ENCODE assay signal across 8 mouse cellular contexts in genomic region chr13:100785806-100786413, GRCm38 (mm10). TPM values are rescaled to one million over a fixed set of nuclear protein-coding genes. Genes with fewer than 3 reads are reported as not detected.
A peak's percentile ranks its signal among the peaks of the same experiment; 100 is the strongest.
DNase-seq lines count a peak whose midpoint lies in the region; ATAC-seq and TF ChIP-seq lines count a peak whose summit lies in the region.

No protein-coding gene starts in this region.

- no peak for TF ChIP-seq POLR2A in myocyte (IDR thresholded peaks at IDR 0.05; ENCODE audit: insufficient read length, low read depth)

- H3K4me3 ChIP-seq in heart, embryonic 11.5 days (ENCODE audit: low read depth, low read length): peak overlapping the region; percentile 68
- peak overlapping the region; percentile 66 for H3K4me3 ChIP-seq in embryonic facial prominence, embryonic 14.5 days (ENCODE audit: low read depth, low read length)
- H3K4me3 ChIP-seq in intestine, postnatal 0 days (ENCODE audit: low read depth, low read length): peak overlapping the region; percentile 89
- peak overlapping the region; percentile 68 for H3K4me3 ChIP-seq in myocyte

- peak overlapping the region; percentile 83 for H3K9ac ChIP-seq in heart, embryonic 11.5 days (ENCODE audit: low read depth, low read length)
- H3K9ac ChIP-seq in embryonic facial prominence, embryonic 14.5 days (ENCODE audit: low read depth, low read length): peak overlapping the region; percentile 76
- H3K9ac ChIP-seq in intestine, postnatal 0 days (ENCODE audit: low read depth, low read length): peak overlapping the region; percentile 65

- WGBS in heart, embryonic 11.5 days (ENCODE audit: insufficient replicate concordance): under 1% methylated on average over 30 of the region's 30 CpGs
- WGBS in embryonic facial prominence, embryonic 14.5 days: 1% methylated on average over 22 of the region's 30 CpGs
- under 1% methylated on average over 30 of the region's 30 CpGs for WGBS in intestine, postnatal 0 days

- H3K36me3 ChIP-seq in heart, embryonic 11.5 days (ENCODE audit: control insufficient read depth, insufficient read depth, low read length): peaks cover 9% of the 10 kb centered on the region
- peaks cover 30% of the 10 kb centered on the region; the same call in 1 of the 2 replicates for H3K36me3 ChIP-seq in embryonic facial prominence, embryonic 14.5 days (ENCODE audit: control insufficient read depth, insufficient read depth, low read length)
- 0 out of 2 replicates have a peak, but pooled peaks cover under 1% of the 10 kb centered on the region for H3K36me3 ChIP-seq in intestine, postnatal 0 days (ENCODE audit: control insufficient read depth, insufficient read depth)
- peaks cover 15% of the 10 kb centered on the region for H3K36me3 ChIP-seq in myocyte (ENCODE audit: control insufficient read depth, insufficient read depth)

- H3ac ChIP-seq in myocyte (ENCODE audit: control insufficient read depth, insufficient read length): no peak overlapping the region

- no peaks in the 10 kb centered on the region for H3K9me3 ChIP-seq in heart, embryonic 11.5 days (replicated peaks; ENCODE audit: control insufficient read depth, low read length)
- no peaks in the 10 kb centered on the region for H3K9me3 ChIP-seq in embryonic facial prominence, embryonic 14.5 days (ENCODE audit: control insufficient read depth, low read length)
- no peaks in the 10 kb centered on the region for H3K9me3 ChIP-seq in intestine, postnatal 0 days (ENCODE audit: control insufficient read depth)

- DNase-seq in heart, adult 11 months: no peak
- DNase-seq in CD4-positive, CD25-positive, alpha-beta regulatory T cell, adult 2 months (ENCODE audit: low read depth, low spot score): peak; percentile 42
- DNase-seq in embryonic facial prominence, embryonic 14.5 days (ENCODE audit: low spot score): peak; percentile 24
- DNase-seq in ovary, postnatal 14 days (ENCODE audit: low spot score): no peak
- no peak for DNase-seq in adrenal gland, postnatal 25 days

- ATAC-seq in heart, embryonic 11.5 days (replicated peaks; ENCODE audit: insufficient number of reproducible peaks, low FRiP score, low TSS enrichment): peak; percentile 16; the same call in 1 of the 2 replicates
- peak; percentile 9 for ATAC-seq in embryonic facial prominence, embryonic 14.5 days (ENCODE audit: low read depth)
- 0 out of 2 replicates have a peak, but pooled peaks have one; percentile 13 for ATAC-seq in intestine, postnatal 0 days

- peaks cover 18% of the 10 kb centered on the region for H3K4me1 ChIP-seq in heart, embryonic 11.5 days (ENCODE audit: control insufficient read depth, insufficient read depth, low read length)
- peaks cover 12% of the 10 kb centered on the region; the same call in 1 of the 2 replicates for H3K4me1 ChIP-seq in embryonic facial prominence, embryonic 14.5 days (ENCODE audit: control insufficient read depth, insufficient read depth, low read length)
- H3K4me1 ChIP-seq in intestine, postnatal 0 days (replicated peaks; ENCODE audit: control insufficient read depth, insufficient read depth, low read length): no peaks in the 10 kb centered on the region

- peak overlapping the region; percentile 60 for H3K27ac ChIP-seq in heart, embryonic 11.5 days (ENCODE audit: low read depth, low read length)
- no peak overlapping the region for H3K27ac ChIP-seq in embryonic facial prominence, embryonic 14.5 days (replicated peaks; ENCODE audit: low read depth, low read length)
- H3K27ac ChIP-seq in intestine, postnatal 0 days (ENCODE audit: low read depth, low read length): no peak overlapping the region

- no peaks in the 10 kb centered on the region for H3K27me3 ChIP-seq in heart, embryonic 11.5 days (ENCODE audit: control insufficient read depth, insufficient read depth, low read length)
- H3K27me3 ChIP-seq in embryonic facial prominence, embryonic 14.5 days (replicated peaks; ENCODE audit: control insufficient read depth, insufficient read depth, low read length): no peaks in the 10 kb centered on the region
- H3K27me3 ChIP-seq in intestine, postnatal 0 days (replicated peaks; ENCODE audit: control insufficient read depth, insufficient read depth, low read length): no peaks in the 10 kb centered on the region
- no peaks in the 10 kb centered on the region for H3K27me3 ChIP-seq in myocyte (ENCODE audit: control insufficient read depth, insufficient read depth, insufficient read length)

- TF ChIP-seq CTCF in intestine, postnatal 0 days (IDR thresholded peaks at IDR 0.05; ENCODE audit: low read depth): no peak

- H3K4me2 ChIP-seq in heart, embryonic 11.5 days: peak overlapping the region; percentile 59
- peak overlapping the region; percentile 80 for H3K4me2 ChIP-seq in embryonic facial prominence, embryonic 14.5 days (ENCODE audit: low read depth, low read length)
- H3K4me2 ChIP-seq in intestine, postnatal 0 days (replicated peaks; ENCODE audit: low read depth): peak overlapping the region; percentile 98
- H3K4me2 ChIP-seq in myocyte (ENCODE audit: low read depth): peak overlapping the region; percentile 80

- H3K79me2 ChIP-seq in myocyte (ENCODE audit: control insufficient read depth, insufficient read depth): peaks cover 40% of the 10 kb centered on the region

TF ChIP-seq in myocyte, 11 proteins besides CTCF, POLR2A, EP300 and RAD21:
- no peak for TF ChIP-seq REST (IDR thresholded peaks at IDR 0.05; ENCODE audit: insufficient read depth, insufficient read length)
- no peak for TF ChIP-seq MYOG (IDR thresholded peaks at IDR 0.05; ENCODE audit: control insufficient read depth in 1 of 3, insufficient read depth in 1 of 3, insufficient read length in 2 of 3, low read depth in 2 of 3)
- TF ChIP-seq TCF3 (IDR thresholded peaks at IDR 0.05; ENCODE audit: insufficient read length, low read depth): no peak
- no peak for TF ChIP-seq CEBPB (IDR thresholded peaks at IDR 0.05; ENCODE audit: insufficient read depth, poor library complexity, severe bottlenecking)
- no peak for TF ChIP-seq POLR2AphosphoS2 (IDR thresholded peaks at IDR 0.05; ENCODE audit: insufficient read length, low read depth)
- no peak for TF ChIP-seq MYOD1 (IDR thresholded peaks at IDR 0.05; ENCODE audit: control insufficient read depth in 1 of 3, insufficient read length in 2 of 3, low read depth in 2 of 3)
- no peak for TF ChIP-seq SRF (IDR thresholded peaks at IDR 0.05; ENCODE audit: control insufficient read depth, insufficient read length, low read depth)
TF ChIP-seq in myocyte: peak in this region for 0.

RNA-seq across cellular contexts. Expression of gene Ccnb1, which starts 0.5 kb away (rescaled TPM):
- polyA plus RNA-seq in heart, embryonic 11.5 days (2014; fragmentation: Nextera tagmentation; extraction: Ambion mirVana): 239 and 248 TPM in 2 replicates
- 169 and 219 TPM in 2 replicates for polyA plus RNA-seq in embryonic facial prominence, embryonic 14.5 days (2014; fragmentation: Nextera tagmentation; extraction: Ambion mirVana)
- polyA plus RNA-seq in intestine, postnatal 0 days (2015; fragmentation: Nextera tagmentation; extraction: Ambion mirVana): 30.3 and 41.3 TPM in 2 replicates
- polyA plus RNA-seq in myocyte (2012; fragmentation: generic; extraction: Trizol): 45.4 TPM
- total RNA-seq in adrenal gland, postnatal 25 days (2021): 9.4 and 12.2 TPM in 2 replicates

RNA-seq across cellular contexts. Expression of gene Cenph, which starts 10.2 kb away (rescaled TPM):
- polyA plus RNA-seq in heart, embryonic 11.5 days (2014; fragmentation: Nextera tagmentation; extraction: Ambion mirVana): 27.0 and 31.2 TPM in 2 replicates
- polyA plus RNA-seq in embryonic facial prominence, embryonic 14.5 days (2014; fragmentation: Nextera tagmentation; extraction: Ambion mirVana): 23.3 and 30.5 TPM in 2 replicates
- 9.5 and 10.4 TPM in 2 replicates for polyA plus RNA-seq in intestine, postnatal 0 days (2015; fragmentation: Nextera tagmentation; extraction: Ambion mirVana)
- polyA plus RNA-seq in myocyte (2012; fragmentation: generic; extraction: Trizol): 3.0 TPM
- 2.1 and 2.5 TPM in 2 replicates for total RNA-seq in adrenal gland, postnatal 25 days (2021)

RNA-seq across cellular contexts. Expression of gene Mrps36, which starts 41.5 kb away (rescaled TPM):
- polyA plus RNA-seq in heart, embryonic 11.5 days (2014; fragmentation: Nextera tagmentation; extraction: Ambion mirVana): 243 and 253 TPM in 2 replicates
- polyA plus RNA-seq in embryonic facial prominence, embryonic 14.5 days (2014; fragmentation: Nextera tagmentation; extraction: Ambion mirVana): 125 and 150 TPM in 2 replicates
- 406 and 410 TPM in 2 replicates for polyA plus RNA-seq in intestine, postnatal 0 days (2015; fragmentation: Nextera tagmentation; extraction: Ambion mirVana)
- polyA plus RNA-seq in myocyte (2012; fragmentation: generic; extraction: Trizol): 126 TPM
- 116 and 146 TPM in 2 replicates for total RNA-seq in adrenal gland, postnatal 25 days (2021)

RNA-seq across cellular contexts. Expression of gene Slc30a5, which starts 47.3 kb away (rescaled TPM):
- 37.7 and 42.3 TPM in 2 replicates for polyA plus RNA-seq in heart, embryonic 11.5 days (2014; fragmentation: Nextera tagmentation; extraction: Ambion mirVana)
- polyA plus RNA-seq in embryonic facial prominence, embryonic 14.5 days (2014; fragmentation: Nextera tagmentation; extraction: Ambion mirVana): 68.0 and 75.5 TPM in 2 replicates
- polyA plus RNA-seq in intestine, postnatal 0 days (2015; fragmentation: Nextera tagmentation; extraction: Ambion mirVana): 52.9 and 55.7 TPM in 2 replicates
- 20.9 TPM for polyA plus RNA-seq in myocyte (2012; fragmentation: generic; extraction: Trizol)
- total RNA-seq in adrenal gland, postnatal 25 days (2021): 46.1 and 47.9 TPM in 2 replicates

RNA-seq across cellular contexts. Expression of gene Cdk7, which starts 55.2 kb away (rescaled TPM):
- polyA plus RNA-seq in heart, embryonic 11.5 days (2014; fragmentation: Nextera tagmentation; extraction: Ambion mirVana): 75.1 and 80.1 TPM in 2 replicates
- polyA plus RNA-seq in embryonic facial prominence, embryonic 14.5 days (2014; fragmentation: Nextera tagmentation; extraction: Ambion mirVana): 85.7 and 90.9 TPM in 2 replicates
- polyA plus RNA-seq in intestine, postnatal 0 days (2015; fragmentation: Nextera tagmentation; extraction: Ambion mirVana): 44.3 and 47.3 TPM in 2 replicates
- polyA plus RNA-seq in myocyte (2012; fragmentation: generic; extraction: Trizol): 23.6 TPM
- total RNA-seq in adrenal gland, postnatal 25 days (2021): 38.5 and 45.6 TPM in 2 replicates

Comparison
In these comparisons a context has a peak if more than half of its experiments do, and no peak if none do; other contexts are left out.
1. DNase-seq: peak in CD4-positive, CD25-positive, alpha-beta regulatory T cell, adult 2 months (single experiment) and embryonic facial prominence, embryonic 14.5 days (single experiment); none in heart, adult 11 months (single experiment), ovary, postnatal 14 days (single experiment) and adrenal gland, postnatal 25 days (single experiment).
2. Peak in every context shown above with its lines, with median percentiles within 50 percentile points of each other: ATAC-seq, H3K4me2 ChIP-seq, H3K4me3 ChIP-seq and H3K9ac ChIP-seq.